In the genomic region with DNA sequence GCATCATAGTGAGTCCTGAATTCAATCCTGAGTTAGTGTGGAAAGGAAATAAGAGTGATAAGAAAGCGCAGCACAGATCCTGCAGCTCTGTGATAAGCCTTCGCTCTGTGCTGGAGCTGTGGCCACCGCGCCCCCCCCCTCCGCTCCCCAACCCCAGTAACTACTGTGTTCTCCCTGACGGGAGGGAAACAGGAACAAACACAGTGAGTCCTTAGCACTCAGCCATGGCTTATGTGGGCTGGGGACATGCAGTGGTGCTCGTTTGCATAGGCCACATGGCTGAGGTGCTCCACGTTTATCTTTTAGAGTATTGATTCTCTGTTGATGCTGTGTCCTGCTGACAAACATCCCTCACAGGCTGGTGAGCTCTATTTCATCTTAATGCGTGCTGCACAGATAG, we compare ENCODE assay signal across 1 mouse cellular context.
A peak's percentile ranks its signal among the peaks of the same experiment; 100 is the strongest.
TF ChIP-seq lines count a peak whose summit lies in the region.

No protein-coding gene starts in this region.

TF ChIP-seq in MEL, 35 proteins besides CTCF, POLR2A, EP300 and RAD21 (continued from another document):
- no peak; the same call in none of the 2 replicates for TF ChIP-seq SIN3A (IDR thresholded peaks at IDR 0.05; ENCODE audit: low read length)
- TF ChIP-seq ZKSCAN1 (IDR thresholded peaks at IDR 0.05; ENCODE audit: low read depth, low read length) = no peak
- peak; percentile 58; the same call in 1 of the 2 replicates for TF ChIP-seq ETS1 (IDR thresholded peaks at IDR 0.05; ENCODE audit: low read depth, low read length)
